Mouse (Mus musculus): ENCODE results near the gene Ptprd. TPM values are rescaled to one million over a fixed set of nuclear protein-coding genes. Genes with fewer than 3 reads are reported as not detected.

Ptprd gene
- total RNA-seq, 1 experiment = 1.3 TPM

DNA sequence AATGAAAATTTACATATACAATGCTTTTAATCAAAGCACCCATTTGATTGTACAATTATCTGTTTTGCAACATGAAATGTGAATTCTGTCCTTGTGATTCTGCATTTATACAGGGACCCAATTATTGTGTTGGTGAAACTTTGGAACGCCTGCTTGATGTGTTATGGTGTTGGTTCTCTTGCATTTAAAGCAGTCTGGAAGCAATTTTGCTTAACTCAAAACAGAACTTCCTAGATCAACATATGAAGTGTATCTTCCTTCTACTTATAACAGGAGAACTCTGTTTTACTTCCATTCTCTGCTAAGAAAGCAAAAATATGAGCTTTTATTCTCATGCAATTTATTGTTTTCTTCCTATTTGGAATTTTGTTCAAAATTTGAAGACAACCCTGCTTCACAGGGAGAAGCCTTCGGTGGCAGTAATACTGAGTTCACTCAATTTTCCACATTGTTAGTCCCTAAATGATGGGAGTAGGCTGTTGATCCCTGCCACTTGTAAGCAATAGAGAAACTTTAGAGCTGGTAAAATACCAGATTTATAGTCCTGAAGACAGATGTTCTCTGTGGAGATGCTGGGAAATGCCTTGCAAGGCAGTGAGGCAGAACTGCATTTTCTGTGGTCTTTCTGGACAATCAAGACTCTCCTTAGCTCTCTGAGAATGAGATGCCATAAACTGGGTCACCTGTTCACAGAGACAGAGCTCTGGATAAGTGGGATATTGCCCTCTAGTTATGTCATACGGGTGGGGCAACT lies 1234.5 kb downstream of the Ptprd start:
- no peak overlapping the region for H3K9ac ChIP-seq (ENCODE audit: insufficient read depth, low read depth, low read length, poor library complexity, severe bottlenecking)
- in situ Hi-C loops (cut with MboI; ENCODE audit: low sequenced_read_pairs in 2 of 2, unreplicated experiment in 2 of 2) = no loop called here
- H3K4me3 ChIP-seq (ENCODE audit: insufficient read depth in 1 of 2, low read depth in 1 of 2, low read length in 2 of 2, poor library complexity in 1 of 2, severe bottlenecking in 1 of 2) = no peak overlapping the region
- TF ChIP-seq ZNF384 (IDR thresholded peaks at IDR 0.05; ENCODE audit: low read depth, low read length) (no peak), MAFK (IDR thresholded peaks at IDR 0.05; ENCODE audit: insufficient read depth, low read depth, low read length) (no peak), ZC3H11A (IDR thresholded peaks at IDR 0.05; ENCODE audit: borderline replicate concordance, low read depth, low read length) (no peak), CHD2 (IDR thresholded peaks at IDR 0.05; ENCODE audit: low read depth, low read length) (no peak), HCFC1 (IDR thresholded peaks at IDR 0.05; ENCODE audit: borderline replicate concordance, insufficient read depth, low read length) (no peak)
- H3K36me3 ChIP-seq (ENCODE audit: control insufficient read depth, insufficient read depth, low read length, poor library complexity, severe bottlenecking) = no peaks in the 10 kb centered on the region
- DNase-seq (ENCODE audit: low read depth, low spot score) = no peak
- no peaks in the 10 kb centered on the region for H3K4me1 ChIP-seq (ENCODE audit: control insufficient read depth in 2 of 2, insufficient read depth in 2 of 2, low read length in 2 of 2, poor library complexity in 1 of 2)
- H3K9me3 ChIP-seq (ENCODE audit: control insufficient read depth, insufficient read depth, low read depth, low read length) = no peaks in the 10 kb centered on the region
- no peak overlapping the region for H3K27ac ChIP-seq (ENCODE audit: insufficient read depth, low read depth, low read length, poor library complexity, severe bottlenecking)

DNA sequence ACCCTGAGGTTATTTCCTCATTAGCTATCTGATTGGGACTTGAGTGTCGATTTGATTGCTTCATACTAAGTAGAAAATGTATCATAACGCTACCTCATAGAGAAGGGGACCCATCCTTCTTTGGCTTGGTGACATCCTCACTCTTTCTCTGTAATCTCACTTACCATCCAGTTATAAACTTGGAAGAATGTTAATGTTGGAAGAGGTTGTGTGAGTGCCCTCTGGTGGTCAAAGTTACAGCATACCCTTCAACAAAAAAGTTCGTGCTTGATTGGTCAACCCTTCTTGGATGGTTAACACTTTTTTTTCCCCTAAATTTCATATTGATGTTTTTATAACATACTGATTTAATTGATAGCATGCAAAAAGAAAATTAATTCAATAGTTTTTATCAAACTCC lies 1263.5 kb downstream of the Ptprd start:
- TF ChIP-seq MAFK (IDR thresholded peaks at IDR 0.05; ENCODE audit: insufficient read depth, low read depth, low read length) (no peak), ZNF384 (IDR thresholded peaks at IDR 0.05; ENCODE audit: low read depth, low read length) (no peak), HCFC1 (IDR thresholded peaks at IDR 0.05; ENCODE audit: borderline replicate concordance, insufficient read depth, low read length) (no peak)
- no peaks in the 10 kb centered on the region for H3K36me3 ChIP-seq (ENCODE audit: control insufficient read depth, insufficient read depth, low read length, poor library complexity, severe bottlenecking)
- H3K27ac ChIP-seq (ENCODE audit: insufficient read depth, low read depth, low read length, poor library complexity, severe bottlenecking) = no peak overlapping the region
- in situ Hi-C loops (cut with MboI; ENCODE audit: low sequenced_read_pairs in 2 of 2, unreplicated experiment in 2 of 2) = no loop called here
- H3K9ac ChIP-seq (ENCODE audit: insufficient read depth, low read depth, low read length, poor library complexity, severe bottlenecking) = no peak overlapping the region
- no peaks in the 10 kb centered on the region for H3K9me3 ChIP-seq (ENCODE audit: control insufficient read depth, insufficient read depth, low read depth, low read length)
- H3K4me1 ChIP-seq (ENCODE audit: control insufficient read depth in 2 of 2, insufficient read depth in 2 of 2, low read length in 2 of 2, poor library complexity in 1 of 2) = no peaks in the 10 kb centered on the region
- DNase-seq (ENCODE audit: low read depth, low spot score) = peak; percentile 29
- H3K4me3 ChIP-seq (ENCODE audit: insufficient read depth in 1 of 2, low read depth in 1 of 2, low read length in 2 of 2, poor library complexity in 1 of 2, severe bottlenecking in 1 of 2) = no peak overlapping the region

DNA sequence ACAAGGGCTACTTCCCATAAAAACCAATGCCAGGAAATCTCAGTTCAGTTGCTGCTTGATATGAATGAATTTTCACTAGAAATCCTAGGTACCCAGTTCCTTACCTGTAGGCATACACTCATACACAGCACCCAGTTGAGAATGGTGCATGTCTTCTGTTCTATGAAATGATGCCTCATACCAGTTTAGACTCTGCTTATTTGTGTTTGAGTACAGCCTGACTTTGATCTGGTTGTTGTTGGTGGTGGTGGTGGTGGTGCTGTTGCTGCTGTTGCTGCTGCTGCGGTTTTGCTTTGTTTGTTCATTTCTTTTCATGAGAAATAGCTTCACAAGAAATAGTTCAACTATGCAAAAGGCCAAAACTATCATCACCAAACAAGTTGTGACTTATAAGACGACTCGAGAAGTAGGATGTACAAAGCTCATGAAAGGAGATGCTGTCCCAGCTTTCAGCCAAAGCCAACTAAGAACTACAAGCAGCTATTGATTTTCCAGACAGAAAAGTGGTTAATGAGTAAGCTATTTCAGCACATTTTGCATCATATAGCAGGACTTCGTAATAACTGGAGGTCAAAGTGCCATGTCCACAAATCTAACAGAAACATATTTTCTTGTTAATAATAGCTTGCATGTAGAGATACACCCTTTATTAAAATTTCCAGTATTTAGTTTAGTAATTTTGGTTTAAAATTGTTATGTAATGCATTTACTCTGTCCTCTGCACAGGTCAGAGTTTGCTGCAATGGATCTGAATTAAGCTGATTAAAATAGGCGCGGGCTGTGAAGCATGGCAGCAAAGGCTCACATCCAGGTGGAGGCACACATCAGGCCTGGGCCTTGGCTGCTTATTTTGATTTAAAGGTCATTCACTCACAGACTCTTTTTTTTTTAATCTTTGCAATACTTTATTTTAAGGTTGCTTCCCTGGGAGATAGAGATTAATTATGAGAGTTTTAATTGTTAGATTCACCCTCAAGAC lies 1270.1 kb downstream of the Ptprd start:
- Histone ChIP-seq H3K4me1 (ENCODE audit: control insufficient read depth in 2 of 2, insufficient read depth in 2 of 2, low read length in 2 of 2, poor library complexity in 1 of 2) (no peaks in the 10 kb centered on the region), H3K4me3 (ENCODE audit: insufficient read depth in 1 of 2, low read depth in 1 of 2, low read length in 2 of 2, poor library complexity in 1 of 2, severe bottlenecking in 1 of 2) (no peak overlapping the region), H3K9ac (ENCODE audit: insufficient read depth, low read depth, low read length, poor library complexity, severe bottlenecking) (no peak overlapping the region), H3K9me3 (ENCODE audit: control insufficient read depth, insufficient read depth, low read depth, low read length) (no peaks in the 10 kb centered on the region), H3K36me3 (ENCODE audit: control insufficient read depth, insufficient read depth, low read length, poor library complexity, severe bottlenecking) (no peaks in the 10 kb centered on the region), H3K27ac (ENCODE audit: insufficient read depth, low read depth, low read length, poor library complexity, severe bottlenecking) (no peak overlapping the region)
- no peak for TF ChIP-seq ZNF384 (IDR thresholded peaks at IDR 0.05; ENCODE audit: low read depth, low read length)
- TF ChIP-seq HCFC1 (IDR thresholded peaks at IDR 0.05; ENCODE audit: borderline replicate concordance, insufficient read depth, low read length) = no peak
- no peak for TF ChIP-seq CHD2 (IDR thresholded peaks at IDR 0.05; ENCODE audit: low read depth, low read length)
- TF ChIP-seq ZC3H11A (IDR thresholded peaks at IDR 0.05; ENCODE audit: borderline replicate concordance, low read depth, low read length) = no peak
- no peak for TF ChIP-seq MAFK (IDR thresholded peaks at IDR 0.05; ENCODE audit: insufficient read depth, low read depth, low read length)
- in situ Hi-C loops (cut with MboI; ENCODE audit: low sequenced_read_pairs in 2 of 2, unreplicated experiment in 2 of 2) = no loop called here
- no peak for DNase-seq (ENCODE audit: low read depth, low spot score)

DNA sequence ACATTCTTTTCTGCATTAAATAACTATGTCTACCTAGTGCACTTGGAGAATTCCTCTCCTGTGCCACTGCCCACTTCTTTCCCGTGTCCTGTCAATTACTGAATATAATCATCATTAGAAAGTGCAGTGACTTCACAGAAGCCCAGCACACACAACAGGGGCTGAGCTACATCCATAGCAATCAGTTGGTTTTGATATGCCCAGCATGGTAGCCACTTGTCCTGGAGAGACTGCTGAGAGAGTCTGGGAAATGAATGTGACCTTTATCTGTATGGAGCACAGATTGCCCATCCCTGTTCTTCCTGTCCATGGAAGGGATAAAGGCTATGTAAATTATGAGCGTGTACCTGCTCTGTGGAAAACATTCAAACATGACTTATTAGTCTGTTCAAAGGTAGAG lies 1280.2 kb downstream of the Ptprd start:
- Histone ChIP-seq H3K9ac (ENCODE audit: insufficient read depth, low read depth, low read length, poor library complexity, severe bottlenecking) (no peak overlapping the region), H3K4me1 (ENCODE audit: control insufficient read depth in 2 of 2, insufficient read depth in 2 of 2, low read length in 2 of 2, poor library complexity in 1 of 2) (no peaks in the 10 kb centered on the region), H3K9me3 (ENCODE audit: control insufficient read depth, insufficient read depth, low read depth, low read length) (no peaks in the 10 kb centered on the region), H3K36me3 (ENCODE audit: control insufficient read depth, insufficient read depth, low read length, poor library complexity, severe bottlenecking) (no peaks in the 10 kb centered on the region), H3K4me3 (ENCODE audit: insufficient read depth in 1 of 2, low read depth in 1 of 2, low read length in 2 of 2, poor library complexity in 1 of 2, severe bottlenecking in 1 of 2) (no peak overlapping the region), H3K27ac (ENCODE audit: insufficient read depth, low read depth, low read length, poor library complexity, severe bottlenecking) (no peak overlapping the region)
- in situ Hi-C loops (cut with MboI; ENCODE audit: low sequenced_read_pairs in 2 of 2, unreplicated experiment in 2 of 2) = no loop called here
- DNase-seq (ENCODE audit: low read depth, low spot score) = no peak
- TF ChIP-seq CHD2 (IDR thresholded peaks at IDR 0.05; ENCODE audit: low read depth, low read length) (no peak), HCFC1 (IDR thresholded peaks at IDR 0.05; ENCODE audit: borderline replicate concordance, insufficient read depth, low read length) (no peak), ZNF384 (IDR thresholded peaks at IDR 0.05; ENCODE audit: low read depth, low read length) (no peak), MAFK (IDR thresholded peaks at IDR 0.05; ENCODE audit: insufficient read depth, low read depth, low read length) (no peak), ZC3H11A (IDR thresholded peaks at IDR 0.05; ENCODE audit: borderline replicate concordance, low read depth, low read length) (no peak)
